Mouse (Mus musculus): ENCODE results near the gene Grtp1. TPM values are rescaled to one million over a fixed set of nuclear protein-coding genes. Genes with fewer than 3 reads are reported as not detected.

Gene Grtp1
- total and polyA plus RNA-seq, 2 experiments from 2014 or later: 7.9 to 19.9 TPM

- ATAC-seq (ENCODE audit: low FRiP score) (no peak), DNase-seq (ENCODE audit: low spot score) (no peak)
- H3K4me3 ChIP-seq (ENCODE audit: low read depth, low read length): no peak overlapping the region
- no peak overlapping the region for H3K4me2 ChIP-seq (ENCODE audit: low read depth, low read length, poor library complexity, severe bottlenecking)
- H3K9me3 ChIP-seq (ENCODE audit: low read length): no peaks in the 10 kb centered on the region
- no peak for TF ChIP-seq CTCF (IDR thresholded peaks at IDR 0.05)
- H3K4me1 ChIP-seq (ENCODE audit: insufficient read depth, low read length): no peaks in the 10 kb centered on the region; the same call in 1 of the 2 replicates
- WGBS: 95% methylated on average over 3 of the region's 3 CpGs
- no peak overlapping the region for H3K27ac ChIP-seq (ENCODE audit: low read depth, low read length)
- no peaks in the 10 kb centered on the region for H3K36me3 ChIP-seq (ENCODE audit: insufficient read depth, low read length)
- H3K9ac ChIP-seq (replicated peaks; ENCODE audit: low read length, poor library complexity, severe bottlenecking): no peak overlapping the region
- peaks cover 13% of the 10 kb centered on the region for H3K27me3 ChIP-seq (ENCODE audit: insufficient read depth, low read length)
Observed at GRCm38 (mm10) chr8:13202806-13203205, 2.4 kb upstream of the Grtp1 start.

GRCm38 (mm10) chr8:13202041-13202440 is 1.6 kb upstream of the Grtp1 start:
- Histone ChIP-seq H3K9ac (replicated peaks; ENCODE audit: low read length, poor library complexity, severe bottlenecking) (no peak overlapping the region), H3K9me3 (ENCODE audit: low read length) (no peaks in the 10 kb centered on the region), H3K36me3 (ENCODE audit: insufficient read depth, low read length) (no peaks in the 10 kb centered on the region), H3K27me3 (ENCODE audit: insufficient read depth, low read length) (peaks cover 13% of the 10 kb centered on the region), H3K4me2 (ENCODE audit: low read depth, low read length, poor library complexity, severe bottlenecking) (no peak overlapping the region), H3K4me3 (ENCODE audit: low read depth, low read length) (no peak overlapping the region), H3K4me1 (ENCODE audit: insufficient read depth, low read length) (no peaks in the 10 kb centered on the region; the same call in 1 of the 2 replicates), H3K27ac (ENCODE audit: low read depth, low read length) (no peak overlapping the region)
- no peak for DNase-seq (ENCODE audit: low spot score)
- TF ChIP-seq CTCF (IDR thresholded peaks at IDR 0.05): no peak
- 36% methylated on average over 3 of the region's 3 CpGs for WGBS
- ATAC-seq (ENCODE audit: low FRiP score): no peak

DNA sequence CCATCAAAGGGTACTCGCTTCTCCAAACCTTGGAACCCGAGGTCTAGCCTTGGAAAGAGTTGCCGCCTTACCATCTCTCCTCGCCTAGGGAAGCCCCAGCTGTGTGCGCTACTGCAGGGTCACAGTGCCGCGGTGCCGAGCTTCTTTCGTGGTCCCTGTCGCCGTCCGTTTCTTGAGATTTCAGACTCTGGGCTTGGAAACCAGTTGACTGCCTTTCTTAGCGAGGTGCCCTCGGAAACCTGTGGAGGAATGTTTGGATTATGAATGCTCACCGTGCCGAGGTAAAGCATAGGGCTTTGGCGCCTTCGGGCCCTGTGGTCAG is 554 bp upstream of the Grtp1 start:
- Histone ChIP-seq H3K4me3 (ENCODE audit: low read depth, low read length) (peak overlapping the region; percentile 84), H3K9ac (replicated peaks; ENCODE audit: low read length, poor library complexity, severe bottlenecking) (no peak overlapping the region), H3K27me3 (ENCODE audit: insufficient read depth, low read length) (peaks cover 13% of the 10 kb centered on the region), H3K36me3 (ENCODE audit: insufficient read depth, low read length) (no peaks in the 10 kb centered on the region), H3K4me1 (ENCODE audit: insufficient read depth, low read length) (no peaks in the 10 kb centered on the region; the same call in 1 of the 2 replicates), H3K9me3 (ENCODE audit: low read length) (no peaks in the 10 kb centered on the region), H3K27ac (ENCODE audit: low read depth, low read length) (no peak overlapping the region), H3K4me2 (ENCODE audit: low read depth, low read length, poor library complexity, severe bottlenecking) (peak overlapping the region; percentile 97)
- WGBS: 1% methylated on average over 18 of the region's 18 CpGs
- ATAC-seq (ENCODE audit: low FRiP score) (no peak), DNase-seq (ENCODE audit: low spot score) (no peak)
- no peak for TF ChIP-seq CTCF (IDR thresholded peaks at IDR 0.05)

GRCm38 (mm10) chr8:13199385-13200061 is 897 bp downstream of the Grtp1 start:
- Histone ChIP-seq H3K27me3 (ENCODE audit: insufficient read depth, low read length) (peaks cover 13% of the 10 kb centered on the region), H3K4me1 (ENCODE audit: insufficient read depth, low read length) (no peaks in the 10 kb centered on the region; the same call in 1 of the 2 replicates), H3K9ac (replicated peaks; ENCODE audit: low read length, poor library complexity, severe bottlenecking) (no peak overlapping the region), H3K36me3 (ENCODE audit: insufficient read depth, low read length) (no peaks in the 10 kb centered on the region), H3K27ac (ENCODE audit: low read depth, low read length) (no peak overlapping the region), H3K4me2 (ENCODE audit: low read depth, low read length, poor library complexity, severe bottlenecking) (peak overlapping the region; percentile 97), H3K4me3 (ENCODE audit: low read depth, low read length) (peak overlapping the region; percentile 84), H3K9me3 (ENCODE audit: low read length) (no peaks in the 10 kb centered on the region)
- ATAC-seq (ENCODE audit: low FRiP score): no peak
- no peak for TF ChIP-seq CTCF (IDR thresholded peaks at IDR 0.05)
- WGBS: 29% methylated on average over 14 of the region's 14 CpGs
- no peak for DNase-seq (ENCODE audit: low spot score)

GRCm38 (mm10) chr8:13197493-13197892 is 2.9 kb downstream of the Grtp1 start:
- H3K9me3 ChIP-seq (ENCODE audit: low read length): no peaks in the 10 kb centered on the region
- no peak for TF ChIP-seq CTCF (IDR thresholded peaks at IDR 0.05)
- H3K4me1 ChIP-seq (ENCODE audit: insufficient read depth, low read length): no peaks in the 10 kb centered on the region; the same call in 1 of the 2 replicates
- ATAC-seq (ENCODE audit: low FRiP score) (no peak), DNase-seq (ENCODE audit: low spot score) (no peak)
- H3K36me3 ChIP-seq (ENCODE audit: insufficient read depth, low read length): no peaks in the 10 kb centered on the region
- no peak overlapping the region for H3K27ac ChIP-seq (ENCODE audit: low read depth, low read length)
- no peak overlapping the region for H3K9ac ChIP-seq (replicated peaks; ENCODE audit: low read length, poor library complexity, severe bottlenecking)
- H3K27me3 ChIP-seq (ENCODE audit: insufficient read depth, low read length): peaks cover 7% of the 10 kb centered on the region
- 94% methylated on average over 5 of the region's 5 CpGs for WGBS
- H3K4me3 ChIP-seq (ENCODE audit: low read depth, low read length): no peak overlapping the region
- H3K4me2 ChIP-seq (ENCODE audit: low read depth, low read length, poor library complexity, severe bottlenecking): no peak overlapping the region

DNA sequence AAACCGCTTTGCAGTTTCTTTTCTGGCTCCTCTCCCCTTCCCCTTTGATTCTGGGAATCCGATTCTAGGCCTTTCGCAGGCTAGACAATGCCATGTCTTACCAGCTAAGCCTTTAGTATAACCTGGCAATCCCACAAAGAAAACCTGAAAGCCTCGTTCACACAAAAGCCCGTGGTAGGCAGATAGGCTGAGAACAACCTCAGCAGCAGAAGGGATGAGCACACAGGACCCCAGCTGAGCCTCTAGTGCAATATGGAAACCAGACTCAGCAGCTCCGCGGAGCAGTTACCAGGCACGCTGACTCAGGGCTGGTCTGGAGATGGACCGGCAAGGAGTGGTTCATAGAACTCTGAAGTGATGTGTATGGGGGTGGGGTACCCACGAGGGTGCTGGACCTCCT is 5.6 kb downstream of the Grtp1 start:
- Histone ChIP-seq H3K27me3 (ENCODE audit: insufficient read depth, low read length) (no peaks in the 10 kb centered on the region), H3K4me2 (ENCODE audit: low read depth, low read length, poor library complexity, severe bottlenecking) (no peak overlapping the region), H3K36me3 (ENCODE audit: insufficient read depth, low read length) (no peaks in the 10 kb centered on the region), H3K4me3 (ENCODE audit: low read depth, low read length) (no peak overlapping the region), H3K9ac (replicated peaks; ENCODE audit: low read length, poor library complexity, severe bottlenecking) (no peak overlapping the region), H3K9me3 (ENCODE audit: low read length) (no peaks in the 10 kb centered on the region), H3K27ac (ENCODE audit: low read depth, low read length) (0 out of 2 replicates have a peak overlapping the region, but pooled peaks have one; percentile 4), H3K4me1 (ENCODE audit: insufficient read depth, low read length) (no peaks in the 10 kb centered on the region; the same call in 1 of the 2 replicates)
- ATAC-seq (ENCODE audit: low FRiP score) (0 out of 2 replicates have a peak, but pooled peaks have one; percentile 10), DNase-seq (ENCODE audit: low spot score) (peak; percentile 30)
- no peak for TF ChIP-seq CTCF (IDR thresholded peaks at IDR 0.05)
- WGBS: 13% methylated on average over 10 of the region's 10 CpGs
